Mouse (Mus musculus): ENCODE data around the gene Cd79b. TPM values are rescaled to one million over a fixed set of nuclear protein-coding genes. Genes with fewer than 3 reads are reported as not detected.

Gene Cd79b
- total and polyA plus RNA-seq, 3 experiments = 527 to 741 (median 689) TPM

GRCm38 (mm10) chr11:106332458-106332857 is 17.9 kb upstream of the Cd79b start:
- dilution Hi-C loops (cut with MboI; ENCODE audit: extremely low pct_ligation_motif_present, extremely low pct_unique_long_range_greater_than_20kb, low sequenced_read_pairs) = no loop called here
- in situ Hi-C loops (cut with MboI; ENCODE audit: low pct_ligation_motif_present, low pct_unique_long_range_greater_than_20kb, low sequenced_read_pairs) = no loop called here
- TF ChIP-seq MAFK (IDR thresholded peaks at IDR 0.05; ENCODE audit: insufficient replicate concordance, low read length) (no peak), GABPA (IDR thresholded peaks at IDR 0.05; ENCODE audit: insufficient replicate concordance, low read depth, low read length) (no peak), IRF4 (IDR thresholded peaks at IDR 0.05; ENCODE audit: low read depth, low read length) (no peak), CHD1 (IDR thresholded peaks at IDR 0.05; ENCODE audit: low read depth, low read length) (no peak), MAX (IDR thresholded peaks at IDR 0.05; ENCODE audit: low read length) (no peak)
- H3K4me3 ChIP-seq (replicated peaks in 1 of 3; ENCODE audit: low read depth in 2 of 3, low read length in 2 of 3, poor library complexity in 1 of 3) = no peak overlapping the region
- H3K36me3 ChIP-seq (replicated peaks in 1 of 2; ENCODE audit: control insufficient read depth in 1 of 2, insufficient read depth in 1 of 2, low read length in 1 of 2) = no peaks in the 10 kb centered on the region
- H3K27ac ChIP-seq (ENCODE audit: insufficient read depth, low read depth) = no peak overlapping the region
- DNase-seq (ENCODE audit: extremely low read depth) = no peak
- H3K9me3 ChIP-seq (replicated peaks; ENCODE audit: low read length) = no peaks in the 10 kb centered on the region
- no peaks in the 10 kb centered on the region for H3K79me2 ChIP-seq (replicated peaks; ENCODE audit: control insufficient read depth, extremely low read depth, insufficient read depth, poor library complexity, severe bottlenecking)
- H3K4me2 ChIP-seq (ENCODE audit: insufficient read depth, low read depth, poor library complexity, severe bottlenecking) = no peak overlapping the region
- peaks cover 10% of the 10 kb centered on the region for H3K27me3 ChIP-seq (replicated peaks)
- no peak overlapping the region for H3K9ac ChIP-seq (ENCODE audit: insufficient read depth, low read depth)
- H3K4me1 ChIP-seq (ENCODE audit: control insufficient read depth in 1 of 2, insufficient read depth in 2 of 2) = peaks cover 12 to 21% of the 10 kb centered on the region in 2 experiments

GRCm38 (mm10) chr11:106329682-106330081 is 15.1 kb upstream of the Cd79b start:
- Histone ChIP-seq H3K4me2 (ENCODE audit: insufficient read depth, low read depth, poor library complexity, severe bottlenecking) (no peak overlapping the region), H3K9ac (ENCODE audit: insufficient read depth, low read depth) (no peak overlapping the region), H3K4me1 (ENCODE audit: control insufficient read depth in 1 of 2, insufficient read depth in 2 of 2) (peaks cover 20 to 37% of the 10 kb centered on the region in 2 experiments), H3K27ac (ENCODE audit: insufficient read depth, low read depth) (no peak overlapping the region), H3K27me3 (replicated peaks) (peaks cover 3% of the 10 kb centered on the region), H3K9me3 (replicated peaks; ENCODE audit: low read length) (no peaks in the 10 kb centered on the region), H3K36me3 (replicated peaks in 1 of 2; ENCODE audit: control insufficient read depth in 1 of 2, insufficient read depth in 1 of 2, low read length in 1 of 2) (no peaks in the 10 kb centered on the region), H3K79me2 (replicated peaks; ENCODE audit: control insufficient read depth, extremely low read depth, insufficient read depth, poor library complexity, severe bottlenecking) (no peaks in the 10 kb centered on the region), H3K4me3 (replicated peaks in 1 of 3; ENCODE audit: low read depth in 2 of 3, low read length in 2 of 3, poor library complexity in 1 of 3) (no peak overlapping the region)
- in situ Hi-C loops (cut with MboI; ENCODE audit: low pct_ligation_motif_present, low pct_unique_long_range_greater_than_20kb, low sequenced_read_pairs) = loop anchor here (5.0 to 10.0 kb wide), 3 partner anchors 42 to 165 kb away; no protein-coding TSS in a partner anchor
- dilution Hi-C loops (cut with MboI; ENCODE audit: extremely low pct_ligation_motif_present, extremely low pct_unique_long_range_greater_than_20kb, low sequenced_read_pairs) = no loop called here
- TF ChIP-seq POLR2AphosphoS2 (IDR thresholded peaks at IDR 0.05; ENCODE audit: low read depth, low read length) (no peak), ZC3H11A (IDR thresholded peaks at IDR 0.05; ENCODE audit: low read depth, low read length) (peak; percentile 94), TCF12 (IDR thresholded peaks at IDR 0.05; ENCODE audit: low read depth, low read length) (peak; percentile 27; the same call in 1 of the 2 replicates), IRF4 (IDR thresholded peaks at IDR 0.05; ENCODE audit: low read depth, low read length) (peak; percentile 50; the same call in 1 of the 2 replicates), MEF2A (IDR thresholded peaks at IDR 0.05; ENCODE audit: borderline replicate concordance, low read depth, low read length) (peak; percentile 77), SIN3A (IDR thresholded peaks at IDR 0.05; ENCODE audit: low read length) (peak; percentile 51; the same call in 1 of the 2 replicates), TBP (conservative IDR thresholded peaks at IDR 0.05; ENCODE audit: low read depth, low read length) (0 out of 2 replicates have a peak, but pooled peaks have one; percentile 16), JUN (IDR thresholded peaks at IDR 0.05; ENCODE audit: insufficient read depth, low read depth, low read length) (no peak), HCFC1 (IDR thresholded peaks at IDR 0.05; ENCODE audit: low read depth, low read length) (peak; percentile 35; the same call in 1 of the 2 replicates), CTCF (conservative IDR thresholded peaks at IDR 0.05 in 1 of 2, IDR thresholded peaks at IDR 0.05 in 1 of 2; ENCODE audit: low read depth in 2 of 2, low read length in 2 of 2) (peak; percentile 50 to 100; a peak in 3 of 4 replicates), MYC (IDR thresholded peaks at IDR 0.05; ENCODE audit: low read depth, low read length) (peak; percentile 98), MXI1 (IDR thresholded peaks at IDR 0.05; ENCODE audit: low read depth, low read length) (peak; percentile 28; the same call in 1 of the 2 replicates), NELFE (IDR thresholded peaks at IDR 0.05; ENCODE audit: low read depth, low read length) (peak; percentile 81; the same call in 1 of the 2 replicates), ELF1 (IDR thresholded peaks at IDR 0.05; ENCODE audit: low read depth, low read length) (0 out of 2 replicates have a peak, but pooled peaks have one; percentile 21), RAD21 (IDR thresholded peaks at IDR 0.05; ENCODE audit: low read depth, low read length) (peak; percentile 99), ZNF384 (IDR thresholded peaks at IDR 0.05; ENCODE audit: low read depth, low read length) (0 out of 2 replicates have a peak, but pooled peaks have one; percentile 24), POLR2A (IDR thresholded peaks at IDR 0.05; ENCODE audit: low read depth, low read length) (no peak), KAT2A (IDR thresholded peaks at IDR 0.05; ENCODE audit: insufficient replicate concordance, low read length) (no peak), SMC3 (IDR thresholded peaks at IDR 0.05; ENCODE audit: low read depth, low read length) (peak; percentile 99), MAX (IDR thresholded peaks at IDR 0.05; ENCODE audit: low read length) (peak; percentile 97)
- DNase-seq (ENCODE audit: extremely low read depth) = peak; percentile 89
